Mouse (Mus musculus) frontal cortex, adult (tissue): ENCODE results near the gene Rnf19b.
A peak's percentile ranks its signal among the peaks of the same experiment; 100 is the strongest.

Experiments
- ATAC-seq: cut with Nextera tagmentation; 2 replicates; pipeline ENCODE4 v1.9.2; 2017; ENCODE audit warnings: mild to moderate bottlenecking, moderate library complexity, mixed read lengths; ENCODE audit not compliant: low TSS enrichment

Gene Rnf19b

GRCm38 (mm10) chr4:129034706-129035660 is 23.1 kb upstream of the Rnf19b start:
- ATAC-seq, result no peak

- ATAC-seq, result no peak
Observed at GRCm38 (mm10) chr4:129035851-129036445, 22.1 kb upstream of the Rnf19b start.

GRCm38 (mm10) chr4:129047721-129048421 is 10.2 kb upstream of the Rnf19b start:
- no peak for ATAC-seq

- ATAC-seq, result peak; percentile 50
Observed at GRCm38 (mm10) chr4:129048501-129049305, 9.4 kb upstream of the Rnf19b start.

GRCm38 (mm10) chr4:129049306-129050011 is 8.6 kb upstream of the Rnf19b start:
- ATAC-seq, result peak; percentile 84; the same call in 1 of the 2 replicates

- no peak for ATAC-seq
Observed at GRCm38 (mm10) chr4:129050365-129050764, 7.7 kb upstream of the Rnf19b start.

- ATAC-seq, result no peak
Observed at GRCm38 (mm10) chr4:129050901-129051417, 7.1 kb upstream of the Rnf19b start.

GRCm38 (mm10) chr4:129051461-129052183 is 6.4 kb upstream of the Rnf19b start:
- ATAC-seq, result no peak

- no peak for ATAC-seq
Observed at GRCm38 (mm10) chr4:129054757-129055156, 3.3 kb upstream of the Rnf19b start.

GRCm38 (mm10) chr4:129055562-129055961 is 2.5 kb upstream of the Rnf19b start:
- no peak for ATAC-seq

GRCm38 (mm10) chr4:129057533-129058206 is 401 bp upstream of the Rnf19b start:
- peak; percentile 90 for ATAC-seq

GRCm38 (mm10) chr4:129059125-129059551 is 1.1 kb downstream of the Rnf19b start:
- no peak for ATAC-seq

GRCm38 (mm10) chr4:129059922-129060321 is 1.9 kb downstream of the Rnf19b start:
- no peak for ATAC-seq

- no peak for ATAC-seq
Observed at GRCm38 (mm10) chr4:129061486-129061885, 3.4 kb downstream of the Rnf19b start.

GRCm38 (mm10) chr4:129062281-129063075 is 4.4 kb downstream of the Rnf19b start:
- no peak for ATAC-seq

GRCm38 (mm10) chr4:129065688-129066236 is 7.7 kb downstream of the Rnf19b start:
- ATAC-seq, result no peak

- ATAC-seq, result no peak
Observed at GRCm38 (mm10) chr4:129067638-129068415, 9.8 kb downstream of the Rnf19b start.
